10 mouse cellular contexts compared by ENCODE assay signal in the genomic region with DNA sequence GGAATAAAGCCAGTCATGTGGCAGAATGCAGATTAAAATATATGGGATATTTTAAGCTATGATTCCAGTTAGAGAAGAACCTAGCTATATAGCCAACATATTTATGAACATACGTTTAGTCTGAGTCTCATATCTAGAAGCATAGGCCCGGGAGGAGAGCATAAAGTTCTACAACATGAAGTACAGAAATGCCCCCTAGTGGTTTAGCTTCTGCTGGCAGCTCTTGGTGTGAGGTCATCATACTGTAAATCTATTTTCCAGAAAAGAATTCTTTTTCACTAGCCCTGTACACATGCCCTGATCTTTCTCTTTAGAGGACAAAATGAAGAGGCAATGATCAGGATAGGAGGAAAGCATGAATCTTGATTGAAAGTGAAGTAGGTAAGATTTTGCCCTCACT. TPM values are rescaled to one million over a fixed set of nuclear protein-coding genes. Genes with fewer than 3 reads are reported as not detected.
DNase-seq lines count a peak whose midpoint lies in the region; ATAC-seq and TF ChIP-seq lines count a peak whose summit lies in the region.
"Had no signal": no experiment of that assay in that cellular context is flagged by ENCODE, and none has a peak within 500 bp of the region (broad histone marks: within the 10 kb centered on the region; RNA-seq: fewer than 3 reads in every experiment).

No protein-coding gene starts in this region.

- TF ChIP-seq CTCF in hindbrain, postnatal 0 days (IDR thresholded peaks at IDR 0.05; ENCODE audit: low read depth): peak; percentile 12; the same call in 1 of the 2 replicates
- TF ChIP-seq CTCF in stomach, postnatal 0 days (IDR thresholded peaks at IDR 0.05; ENCODE audit: low read depth): peak; percentile 49

- H3K27ac ChIP-seq in hindbrain, postnatal 0 days: no peak overlapping the region
- no peak overlapping the region for H3K27ac ChIP-seq in hindbrain, embryonic 13.5 days
- no peak overlapping the region for H3K27ac ChIP-seq in stomach, postnatal 0 days (replicated peaks)

- H3K4me3 ChIP-seq in hindbrain, postnatal 0 days (ENCODE audit: low read length): no peak overlapping the region
- no peak overlapping the region for H3K4me3 ChIP-seq in hindbrain, embryonic 13.5 days
- no peak overlapping the region for H3K4me3 ChIP-seq in stomach, postnatal 0 days (ENCODE audit: low read depth, low read length)

- no peaks in the 10 kb centered on the region for H3K4me1 ChIP-seq in hindbrain, postnatal 0 days (ENCODE audit: insufficient read depth, low read length)
- H3K4me1 ChIP-seq in hindbrain, embryonic 13.5 days (replicated peaks): no peaks in the 10 kb centered on the region
- H3K4me1 ChIP-seq in stomach, postnatal 0 days (replicated peaks; ENCODE audit: control insufficient read depth, insufficient read depth): no peaks in the 10 kb centered on the region

- no peak overlapping the region for H3K4me2 ChIP-seq in hindbrain, postnatal 0 days (ENCODE audit: low read depth, low read length)
- no peak overlapping the region for H3K4me2 ChIP-seq in hindbrain, embryonic 13.5 days
- H3K4me2 ChIP-seq in stomach, postnatal 0 days (replicated peaks; ENCODE audit: low read depth): no peak overlapping the region

- 61% methylated on average over 2 of the region's 2 CpGs for WGBS in hindbrain, postnatal 0 days
- WGBS in hindbrain, embryonic 13.5 days: 67% methylated on average over 2 of the region's 2 CpGs
- WGBS in stomach, postnatal 0 days: 42% methylated on average over 2 of the region's 2 CpGs

- no peak for TF ChIP-seq EP300 in stomach, postnatal 0 days (optimal IDR thresholded peaks at IDR 0.05)

- peak; percentile 31 for DNase-seq in hindbrain, postnatal 0 days (ENCODE audit: low spot score)
- peak; percentile 17 to 27 for DNase-seq in spleen, postnatal 36 days (ENCODE audit: low spot score in 2 of 2)
- no peak for DNase-seq in spleen, postnatal 4 days (ENCODE audit: low spot score in 2 of 2)
- DNase-seq in embryo, embryonic 11 days: peak; percentile 32
- DNase-seq in stomach, postnatal 0 days (ENCODE audit: low spot score): no peak
- DNase-seq in yolk sac, embryonic 10.5 days (ENCODE audit: low spot score): no peak
- DNase-seq in adrenal gland, postnatal 10 days: no peak

- no peaks in the 10 kb centered on the region for H3K27me3 ChIP-seq in hindbrain, postnatal 0 days (ENCODE audit: insufficient read depth, low read length)
- no peaks in the 10 kb centered on the region for H3K27me3 ChIP-seq in hindbrain, embryonic 13.5 days
- H3K27me3 ChIP-seq in stomach, postnatal 0 days (ENCODE audit: control insufficient read depth, insufficient read depth, low read length): no peaks in the 10 kb centered on the region

- H3K9ac ChIP-seq in hindbrain, postnatal 0 days (replicated peaks; ENCODE audit: low read length): no peak overlapping the region
- H3K9ac ChIP-seq in hindbrain, embryonic 13.5 days: no peak overlapping the region
- H3K9ac ChIP-seq in stomach, postnatal 0 days (ENCODE audit: low read length): no peak overlapping the region

- ATAC-seq in hindbrain, postnatal 0 days: no peak
- no peak for ATAC-seq in hindbrain, embryonic 13.5 days (ENCODE audit: low FRiP score)
- ATAC-seq in stomach, postnatal 0 days (ENCODE audit: low FRiP score, low TSS enrichment): no peak

- H3K9me3 ChIP-seq in hindbrain, postnatal 0 days (ENCODE audit: low read length): no peaks in the 10 kb centered on the region
- H3K9me3 ChIP-seq in hindbrain, embryonic 13.5 days: no peaks in the 10 kb centered on the region
- H3K9me3 ChIP-seq in stomach, postnatal 0 days (ENCODE audit: control insufficient read depth, low read length): no peaks in the 10 kb centered on the region

- no peaks in the 10 kb centered on the region for H3K36me3 ChIP-seq in hindbrain, postnatal 0 days (ENCODE audit: insufficient read depth, low read length)
- no peaks in the 10 kb centered on the region for H3K36me3 ChIP-seq in hindbrain, embryonic 13.5 days
- H3K36me3 ChIP-seq in stomach, postnatal 0 days (ENCODE audit: control insufficient read depth, insufficient read depth, low read length): no peaks in the 10 kb centered on the region

RNA-seq across cellular contexts. Expression of gene Olfr701, which starts 1.8 kb away (rescaled TPM):
- total RNA-seq in hindbrain, postnatal 0 days (2014; rRNA removed): not detected in 2 replicates
- not detected in 2 replicates for polyA plus RNA-seq in hindbrain, postnatal 0 days (2015; fragmentation: Nextera tagmentation; extraction: Ambion mirVana)
- not detected in 2 replicates for polyA plus RNA-seq in hindbrain, embryonic 13.5 days (2015; fragmentation: Nextera tagmentation; extraction: Ambion mirVana)
- not detected in 2 replicates for polyA plus RNA-seq in stomach, postnatal 0 days (2015; fragmentation: Nextera tagmentation; extraction: Ambion mirVana)
- not detected for total RNA-seq in adrenal gland, postnatal 10 days (2021)
- total RNA-seq: heart, adult 18-20 months; left cerebral cortex, postnatal 14 days had no signal

RNA-seq across cellular contexts. Expression of gene Olfr700, which starts 7.1 kb away (rescaled TPM):
- not detected in 2 replicates for total RNA-seq in hindbrain, postnatal 0 days (2014; rRNA removed)
- not detected in 2 replicates for polyA plus RNA-seq in hindbrain, postnatal 0 days (2015; fragmentation: Nextera tagmentation; extraction: Ambion mirVana)
- polyA plus RNA-seq in hindbrain, embryonic 13.5 days (2015; fragmentation: Nextera tagmentation; extraction: Ambion mirVana): not detected in 2 replicates
- not detected in 2 replicates for polyA plus RNA-seq in stomach, postnatal 0 days (2015; fragmentation: Nextera tagmentation; extraction: Ambion mirVana)
- not detected for total RNA-seq in adrenal gland, postnatal 10 days (2021)
- total RNA-seq: heart, adult 18-20 months; left cerebral cortex, postnatal 14 days had no signal

RNA-seq across cellular contexts. Expression of gene Olfr702, which starts 17.9 kb away (rescaled TPM):
- total RNA-seq in hindbrain, postnatal 0 days (2014; rRNA removed): not detected in 2 replicates
- polyA plus RNA-seq in hindbrain, postnatal 0 days (2015; fragmentation: Nextera tagmentation; extraction: Ambion mirVana): not detected in 2 replicates
- not detected in 2 replicates for polyA plus RNA-seq in hindbrain, embryonic 13.5 days (2015; fragmentation: Nextera tagmentation; extraction: Ambion mirVana)
- not detected in 2 replicates for polyA plus RNA-seq in stomach, postnatal 0 days (2015; fragmentation: Nextera tagmentation; extraction: Ambion mirVana)
- total RNA-seq in adrenal gland, postnatal 10 days (2021): not detected
- total RNA-seq: heart, adult 18-20 months; left cerebral cortex, postnatal 14 days had no signal

RNA-seq across cellular contexts. Expression of gene Olfr699, which starts 22.8 kb away (rescaled TPM):
- total RNA-seq in hindbrain, postnatal 0 days (2014; rRNA removed): not detected in 2 replicates
- not detected in 2 replicates for polyA plus RNA-seq in hindbrain, postnatal 0 days (2015; fragmentation: Nextera tagmentation; extraction: Ambion mirVana)
- not detected in 2 replicates for polyA plus RNA-seq in hindbrain, embryonic 13.5 days (2015; fragmentation: Nextera tagmentation; extraction: Ambion mirVana)
- polyA plus RNA-seq in stomach, postnatal 0 days (2015; fragmentation: Nextera tagmentation; extraction: Ambion mirVana): not detected in 2 replicates
- not detected for total RNA-seq in adrenal gland, postnatal 10 days (2021)
- total RNA-seq: heart, adult 18-20 months; left cerebral cortex, postnatal 14 days had no signal

RNA-seq across cellular contexts. Expression of gene Olfr703, which starts 27.4 kb away (rescaled TPM):
- total RNA-seq in hindbrain, postnatal 0 days (2014; rRNA removed): not detected in 2 replicates
- not detected in 2 replicates for polyA plus RNA-seq in hindbrain, postnatal 0 days (2015; fragmentation: Nextera tagmentation; extraction: Ambion mirVana)
- polyA plus RNA-seq in hindbrain, embryonic 13.5 days (2015; fragmentation: Nextera tagmentation; extraction: Ambion mirVana): not detected in 2 replicates
- polyA plus RNA-seq in stomach, postnatal 0 days (2015; fragmentation: Nextera tagmentation; extraction: Ambion mirVana): not detected in 2 replicates
- total RNA-seq in adrenal gland, postnatal 10 days (2021): not detected
- total RNA-seq: heart, adult 18-20 months; left cerebral cortex, postnatal 14 days had no signal

Comparison
In these comparisons a context has a peak if more than half of its experiments do, and no peak if none do; other contexts are left out.
1. DNase-seq: peak in hindbrain, postnatal 0 days (single experiment), spleen, postnatal 36 days (2 of 2) and embryo, embryonic 11 days (single experiment); none in spleen, postnatal 4 days (0 of 2), stomach, postnatal 0 days (single experiment), yolk sac, embryonic 10.5 days (single experiment) and adrenal gland, postnatal 10 days (single experiment).